Mouse (Mus musculus) liver, embryonic 14 days (tissue): ENCODE data around the gene Mill2. TPM values are rescaled to one million over a fixed set of nuclear protein-coding genes. Genes with fewer than 3 reads are reported as not detected.

ENCODE experiments used
- polyA plus RNA-seq: library from polyadenylated mRNA; depleted of rRNA; stranded (reverse); fragments of >200 nt; gene quantifications from 2 replicates; pipeline ENCODE4 v1.2.3, GENCODE M21; 2012; rRNA removed

Mill2 gene
- polyA plus RNA-seq = 0.19 and 0.20 TPM in 2 replicates

GRCm38 (mm10) chr7:18839865-18840264, at the start of gene Mill2:
TSS of gene Mill2 (plus strand) at chr7:18839966.

GRCm38 (mm10) chr7:18798420-18798819, 41.3 kb upstream of the Mill2 start, which contains the start of gene Psg19:
TSS of gene Psg19 (minus strand) at chr7:18798520.

GRCm38 (mm10) chr7:18821507-18821906, 18.3 kb upstream of the Mill2 start, which contains the start of gene Psg17:
TSS of gene Psg17 (minus strand) at chr7:18821607.

GRCm38 (mm10) chr7:18871031-18871430, 31.3 kb downstream of the Mill2 start, which contains the start of gene Pglyrp1:
TSS of gene Pglyrp1 (plus strand) at chr7:18871331.

DNA sequence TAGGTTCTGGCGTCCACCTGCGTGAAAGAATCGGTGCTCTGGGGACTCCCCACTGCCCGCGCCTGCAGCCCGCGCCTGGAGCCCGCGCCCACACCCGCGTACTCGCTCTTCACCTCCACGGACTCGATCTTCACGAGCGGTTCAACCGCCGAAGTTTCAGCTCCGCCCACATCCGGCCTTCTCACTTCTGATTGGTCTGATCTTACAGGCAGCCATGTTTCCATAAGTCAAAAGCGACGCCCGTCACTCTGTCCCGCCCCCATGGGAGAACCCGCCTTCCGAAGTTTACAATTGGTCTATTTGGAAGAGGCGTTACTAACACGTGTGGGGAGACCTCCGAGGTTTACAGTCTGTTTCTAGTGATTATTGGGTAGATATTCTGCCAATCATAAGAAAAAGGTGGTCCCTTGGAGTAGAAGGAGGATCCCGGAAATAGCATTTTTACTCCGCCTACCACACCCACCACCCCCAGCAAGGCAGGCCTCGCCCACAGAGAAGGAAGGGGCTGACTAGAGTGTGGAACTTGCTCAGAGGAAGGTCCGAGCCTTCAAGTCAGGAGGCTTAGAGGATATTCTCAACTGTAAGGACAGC, 70.6 kb downstream of the Mill2 start, which contains the start of gene Ccdc61:
TSS of gene Ccdc61 (minus strand) at position 175 of the 591 bp plus-strand sequence.

Other genes starting within 250 kb of the Mill2 start
- gene Psg23, start 223.5 kb upstream of the Mill2 start, polyA plus RNA-seq = 0.07 and 0.30 TPM in 2 replicates
- gene Psg21, start 183.2 kb upstream of the Mill2 start, polyA plus RNA-seq = 0.08 and 0.51 TPM in 2 replicates
- not detected in 2 replicates for gene Psg20, start 153.8 kb upstream of the Mill2 start, polyA plus RNA-seq
- 0.01 and 0.03 TPM in 2 replicates for gene Psg22, start 121.9 kb upstream of the Mill2 start, polyA plus RNA-seq
- gene Psg19, start 41.4 kb upstream of the Mill2 start, polyA plus RNA-seq = 0.02 TPM in 1 of 2 replicates, not detected in the other
- 0.02 and 0.06 TPM in 2 replicates for gene Psg17, start 18.4 kb upstream of the Mill2 start, polyA plus RNA-seq
- 7.8 and 13.9 TPM in 2 replicates for gene Pglyrp1, start 31.4 kb downstream of the Mill2 start, polyA plus RNA-seq
- 9.2 and 9.6 TPM in 2 replicates for gene Ccdc61, start 70.4 kb downstream of the Mill2 start, polyA plus RNA-seq
- 0.10 and 0.13 TPM in 2 replicates for gene Nova2, start 85.9 kb downstream of the Mill2 start, polyA plus RNA-seq
- gene Nanos2, start 147.4 kb downstream of the Mill2 start, polyA plus RNA-seq = not detected in 2 replicates
- gene Mypop, start 151.3 kb downstream of the Mill2 start, polyA plus RNA-seq = 0.16 and 0.21 TPM in 2 replicates
- 6.5 and 6.7 TPM in 2 replicates for gene Irf2bp1, start 164.1 kb downstream of the Mill2 start, polyA plus RNA-seq
- 11.8 and 13.7 TPM in 2 replicates for gene Foxa3, start 183.6 kb downstream of the Mill2 start, polyA plus RNA-seq
- gene Sympk, start 184.4 kb downstream of the Mill2 start, polyA plus RNA-seq = 22.5 and 27.5 TPM in 2 replicates
- gene Rsph6a, start 214.7 kb downstream of the Mill2 start, polyA plus RNA-seq = not detected in 2 replicates
- 15.6 and 16.4 TPM in 2 replicates for gene Dmwd, start 236.3 kb downstream of the Mill2 start, polyA plus RNA-seq
- gene Dmpk, start 243.9 kb downstream of the Mill2 start, polyA plus RNA-seq = 14.9 and 19.8 TPM in 2 replicates